Mouse (Mus musculus) cerebral cortex, adult 2 months (tissue): ENCODE measurements around the gene Vps72.

ENCODE experiments used
- WGBS: fragments of 180-500 bp; shearing (Covaris S2); methylation state at CpG from one replicate; pipeline ENCODE4 v1.1.7; 2018; 5-methylcytosine and 5-hydroxymethylcytosine counted together

Gene Vps72

DNA sequence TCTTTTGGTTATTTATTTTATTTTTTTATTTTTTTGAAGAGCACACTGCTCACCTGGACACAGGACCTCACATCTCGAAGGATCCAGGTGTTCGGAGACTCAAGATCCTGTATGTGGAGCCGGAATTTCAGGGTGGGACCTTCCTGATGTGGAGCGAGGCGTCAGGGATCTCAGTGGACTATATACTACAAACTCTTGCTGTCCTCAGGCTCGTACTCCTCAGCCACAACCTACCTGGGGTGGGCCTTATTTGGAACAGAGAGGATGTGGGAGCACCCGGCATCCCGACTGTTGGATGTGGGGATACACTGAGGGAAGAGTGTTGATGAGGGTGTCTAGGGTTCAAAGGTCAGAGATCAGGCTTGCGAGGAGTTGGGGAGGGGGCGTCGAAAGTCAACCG, 23.3 kb downstream of the Vps72 start:
- WGBS: no CpG with 5 or more reads among the region's 12 CpGs

DNA sequence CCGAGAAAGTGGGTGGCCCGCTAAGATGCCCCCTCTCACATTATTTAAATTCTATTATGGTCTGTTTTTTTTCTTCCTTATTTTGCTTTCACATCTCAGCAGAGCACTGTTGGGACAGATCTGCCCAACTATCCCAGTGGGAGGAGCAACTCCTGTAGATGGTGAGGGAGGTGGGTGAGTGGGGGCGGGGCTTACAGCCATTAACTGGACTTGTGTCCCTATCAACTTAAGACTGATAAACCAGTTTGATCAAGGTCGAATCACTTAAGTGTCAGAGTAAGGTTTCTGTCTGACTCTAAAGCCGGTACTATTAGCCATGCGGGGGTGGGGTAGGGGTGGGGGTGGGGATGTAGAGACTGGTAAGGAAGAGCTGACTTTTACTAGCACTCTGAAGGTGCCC, 24.2 kb downstream of the Vps72 start:
- 23% methylated on average over 6 of the region's 6 CpGs for WGBS

DNA sequence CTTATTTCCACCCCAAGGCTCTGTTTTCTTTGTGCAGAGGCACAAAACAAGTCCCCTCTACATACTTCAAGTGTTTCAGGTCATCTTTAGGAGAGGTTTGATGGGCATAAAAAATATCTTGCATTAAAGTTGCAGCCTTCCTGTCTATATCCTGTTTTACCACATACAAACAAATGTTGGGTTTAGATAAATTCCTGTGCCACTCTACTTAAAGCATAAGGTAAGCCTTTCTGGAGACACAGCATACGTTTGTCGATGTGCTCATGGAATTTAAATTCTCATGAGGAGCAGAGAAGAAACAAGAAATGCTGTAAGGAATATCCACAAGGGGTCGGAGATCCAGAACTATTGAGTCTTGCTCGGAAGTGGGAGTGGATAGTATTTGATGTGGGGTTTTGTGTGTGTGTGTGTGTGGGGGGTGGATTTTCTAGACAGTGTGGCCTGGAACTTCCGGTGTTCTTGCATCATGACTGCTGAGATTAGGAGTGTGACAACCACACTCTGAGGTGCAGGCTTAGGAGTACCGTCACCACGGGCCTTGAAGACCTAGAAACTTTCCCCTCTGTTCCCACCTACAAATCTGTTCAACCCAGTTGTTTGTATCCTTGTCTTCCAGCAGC, 24.7 kb downstream of the Vps72 start:
- 41% methylated on average over 7 of the region's 7 CpGs for WGBS

DNA sequence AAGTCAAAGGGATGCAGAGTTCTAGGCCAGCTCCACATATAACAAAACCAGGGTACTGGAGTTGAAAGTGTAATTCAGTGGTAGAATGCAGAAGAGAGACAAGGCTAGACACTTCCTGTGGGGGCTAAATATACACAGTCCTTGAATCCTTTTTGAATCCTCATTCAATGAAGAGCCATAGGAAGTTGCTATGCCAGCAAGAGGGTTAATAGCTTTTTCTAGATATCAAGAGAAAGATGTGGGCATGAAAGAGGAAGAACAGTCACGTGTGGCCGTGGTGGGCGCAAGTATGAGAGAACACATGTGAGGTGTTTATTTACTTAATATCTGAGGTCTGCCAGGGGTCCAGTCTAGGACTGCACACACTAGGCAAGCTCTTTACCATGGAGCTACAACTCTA, 25.5 kb downstream of the Vps72 start:
- WGBS: 79% methylated on average over 3 of the region's 3 CpGs

DNA sequence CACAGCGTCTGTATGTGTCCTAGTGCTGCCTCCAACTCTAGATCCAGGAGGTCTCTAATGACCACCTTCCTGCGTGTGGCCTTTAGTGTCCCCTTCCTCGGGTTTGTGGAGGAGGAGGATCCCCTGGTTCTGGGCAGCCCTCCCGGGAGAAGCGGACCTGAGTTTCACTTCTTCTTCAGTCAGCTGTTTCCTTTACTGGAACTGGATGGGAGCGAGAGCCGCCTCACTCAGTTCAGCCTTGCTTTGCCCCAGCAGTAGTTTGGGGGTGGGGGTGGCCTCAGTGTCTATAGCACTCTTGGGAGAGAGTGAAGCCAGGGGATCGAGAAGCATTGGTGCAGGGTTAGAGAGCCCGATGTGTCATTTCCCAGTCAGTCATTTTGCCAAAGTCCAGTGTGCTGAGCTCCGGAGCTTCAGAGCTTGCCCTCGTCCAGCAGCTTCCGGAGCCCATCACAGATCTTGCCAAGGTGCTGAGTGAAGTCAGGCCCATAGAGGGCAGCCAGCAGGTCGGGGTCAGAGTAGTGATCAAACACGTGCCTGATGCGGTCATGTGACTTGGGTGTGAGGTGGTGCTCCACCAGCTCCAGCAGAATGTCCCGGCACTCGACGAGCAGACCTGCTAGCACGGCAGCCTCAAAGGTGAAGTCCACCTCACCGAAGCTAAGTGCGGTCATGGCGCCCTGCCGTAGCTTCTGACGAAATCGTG, 28.9 kb downstream of the Vps72 start:
- 74% methylated on average over 25 of the region's 25 CpGs for WGBS

DNA sequence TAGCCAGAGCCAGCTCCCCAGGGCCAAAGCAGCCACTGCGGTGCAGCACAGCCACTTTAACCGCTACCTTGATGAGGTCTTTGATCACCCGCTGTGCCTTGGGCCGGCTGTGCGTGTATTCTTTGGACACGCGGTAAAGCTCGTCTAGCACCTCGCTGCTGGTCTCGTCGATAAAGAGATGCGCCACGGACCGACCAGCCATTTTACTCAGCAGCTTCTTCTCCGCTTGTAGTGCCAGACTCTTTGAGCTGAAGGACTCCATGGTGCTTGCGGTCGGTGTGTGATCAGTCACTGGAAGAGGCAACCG, 29.4 kb downstream of the Vps72 start:
- WGBS: 73% methylated on average over 18 of the region's 18 CpGs

DNA sequence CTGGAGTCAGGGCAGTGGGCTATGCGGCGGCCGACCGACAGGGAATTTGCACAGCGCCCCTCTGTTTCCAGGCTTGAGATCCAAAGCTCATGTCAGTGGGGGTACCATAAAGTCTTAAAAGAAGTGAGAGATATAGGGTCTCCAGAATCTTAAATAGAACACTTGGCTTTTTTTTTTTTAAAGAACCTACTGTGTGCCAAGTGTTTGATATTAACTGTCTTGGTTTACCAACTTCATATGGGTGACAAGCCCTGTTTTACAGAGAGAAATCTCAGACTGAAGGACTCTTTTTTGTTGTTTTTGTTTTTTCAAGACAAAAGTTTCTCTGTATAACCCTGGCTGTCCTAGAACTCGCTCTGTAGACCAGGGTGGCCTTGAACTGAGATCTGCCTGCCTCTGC, 30.0 kb downstream of the Vps72 start:
- 95% methylated on average over 6 of the region's 6 CpGs for WGBS

DNA sequence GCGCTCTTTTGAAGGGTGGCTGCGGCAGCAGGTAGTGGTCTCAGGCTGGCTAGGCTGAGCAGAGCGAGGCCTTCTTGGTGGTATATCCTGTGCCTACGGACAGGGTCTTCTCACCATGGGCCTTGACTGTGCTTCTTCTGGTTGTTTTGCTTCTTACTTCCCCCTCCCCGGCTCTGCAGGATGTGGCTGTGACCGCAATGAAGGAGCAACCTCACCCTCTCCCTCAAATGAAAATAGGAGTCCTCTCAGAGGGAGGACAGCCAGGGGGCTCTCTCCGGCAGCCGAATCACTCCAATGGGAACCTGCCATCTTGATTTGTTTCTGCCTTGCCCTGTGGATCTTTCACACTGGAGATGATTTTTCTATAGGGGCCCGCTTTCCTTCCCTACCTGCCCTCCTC, 30.7 kb downstream of the Vps72 start:
- WGBS: 90% methylated on average over 9 of the region's 9 CpGs

DNA sequence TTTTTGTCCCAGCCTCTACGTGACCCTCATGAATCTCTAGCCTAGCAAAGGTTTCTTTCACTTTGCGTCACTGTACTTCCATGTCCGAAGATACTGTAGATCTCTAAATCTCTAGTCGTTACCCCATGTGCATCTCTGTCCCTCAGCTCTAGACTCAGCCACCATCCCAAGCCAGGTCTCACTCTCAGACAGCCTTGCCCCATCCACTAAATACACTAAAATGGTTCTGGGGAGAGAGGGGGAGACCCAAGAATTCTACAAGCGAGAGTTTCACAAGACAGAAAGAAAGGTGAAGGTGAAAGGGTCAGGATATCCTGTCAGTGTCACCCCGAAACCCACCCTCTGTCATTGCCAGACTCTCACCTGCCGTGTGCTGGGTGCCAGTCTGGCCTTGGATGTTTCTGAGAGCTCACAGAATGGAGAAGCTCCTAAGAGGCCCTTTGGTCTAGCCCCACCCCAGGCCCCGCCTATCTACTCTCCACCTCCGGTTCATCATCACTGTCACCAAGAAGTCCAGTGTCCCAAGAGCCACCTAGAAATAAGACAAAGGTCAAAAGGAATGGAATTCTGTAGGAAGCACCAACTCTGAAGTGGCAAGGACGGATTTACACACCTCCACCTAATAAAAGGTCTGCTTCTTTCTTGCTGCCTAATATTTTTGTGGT, 31.3 kb downstream of the Vps72 start, which contains the start of gene Tnfaip8l2:
Gene Tnfaip8l2 (minus strand): TSS at position 409 of the 665 bp plus-strand sequence.
- WGBS: 79% methylated on average over 10 of the region's 10 CpGs

DNA sequence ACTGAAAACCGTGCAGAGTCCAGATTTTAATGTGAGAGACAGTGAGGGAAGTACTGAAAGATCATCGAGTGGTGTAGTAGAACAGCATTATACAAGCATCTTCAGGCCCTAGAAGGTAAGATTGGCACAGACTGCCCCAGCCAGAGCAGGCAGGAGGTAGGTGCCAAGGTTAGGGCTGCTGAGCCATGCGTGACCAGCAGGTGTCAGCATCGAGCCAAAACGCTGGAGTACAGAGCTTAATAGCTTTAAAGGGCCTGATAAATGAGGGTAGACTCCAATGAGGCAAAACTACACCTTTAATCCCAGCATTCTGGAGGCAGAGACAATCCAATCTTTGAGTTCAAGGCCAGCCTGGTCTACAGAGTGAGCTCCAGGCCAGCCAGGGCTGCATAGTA, 31.8 kb downstream of the Vps72 start:
- 13% methylated on average over 5 of the region's 5 CpGs for WGBS

DNA sequence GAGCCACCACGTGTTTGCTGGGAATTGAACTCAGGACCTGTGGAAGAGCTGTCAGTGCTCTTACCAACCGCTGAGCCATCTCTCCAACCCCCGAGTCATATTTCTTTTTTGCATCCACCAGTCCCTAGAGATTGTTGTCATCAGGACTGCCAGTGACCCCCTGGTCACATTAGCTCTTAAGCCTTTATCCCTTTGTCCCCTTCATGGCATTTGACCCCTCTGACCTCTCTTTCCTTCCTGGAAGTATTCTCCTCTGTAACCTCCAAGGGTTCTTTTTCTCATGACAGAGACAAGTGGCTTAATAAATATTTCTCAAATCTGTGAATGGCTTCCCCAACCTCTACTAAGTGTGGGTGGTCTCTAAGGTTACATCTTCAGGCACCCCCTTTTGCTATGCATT, 37.1 kb downstream of the Vps72 start:
- WGBS: 70% methylated on average over 3 of the region's 3 CpGs

DNA sequence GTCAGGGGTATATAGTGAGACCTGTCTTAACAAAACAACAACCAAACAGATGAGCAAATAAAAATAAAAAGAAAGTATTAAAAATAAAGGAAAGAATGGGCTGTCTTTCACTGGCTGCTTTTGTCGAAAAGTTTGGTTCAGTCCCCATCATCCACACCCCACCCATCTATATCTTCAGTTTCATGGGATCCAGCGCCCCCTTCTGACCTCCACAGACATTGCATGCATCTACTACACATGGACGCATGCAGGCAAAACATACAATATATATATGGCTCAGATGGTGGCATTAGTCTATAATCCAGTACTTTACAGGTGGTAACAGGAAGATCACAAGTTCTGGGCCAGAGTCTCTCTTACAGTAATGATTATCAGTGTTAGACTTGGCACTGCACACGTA, 43.1 kb downstream of the Vps72 start:
- WGBS: 43% methylated on average over 4 of the region's 4 CpGs

DNA sequence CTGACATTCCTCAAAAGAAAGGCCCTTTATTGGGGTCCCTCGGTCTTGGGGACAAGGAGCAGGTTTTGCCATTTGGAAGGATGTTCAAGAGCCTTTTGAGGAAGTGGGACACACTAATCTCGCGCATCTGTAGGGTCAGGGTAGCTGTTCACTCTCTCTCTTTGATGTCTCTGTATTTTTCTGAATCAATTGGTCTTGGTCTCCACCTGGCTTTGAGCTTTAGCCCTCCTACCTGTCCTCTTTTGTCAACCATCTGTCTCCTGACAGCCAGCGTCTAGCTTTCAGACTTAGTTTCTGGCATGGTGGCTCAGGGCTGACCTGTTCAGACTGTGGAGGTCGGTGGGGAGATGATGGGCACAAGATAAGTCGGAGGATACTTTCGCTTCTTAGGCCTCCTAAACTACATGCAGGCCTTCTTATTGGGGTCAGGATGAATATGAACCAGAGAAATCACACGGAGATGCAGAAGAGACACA, 48.7 kb downstream of the Vps72 start:
- 29% methylated on average over 8 of the region's 8 CpGs for WGBS

DNA sequence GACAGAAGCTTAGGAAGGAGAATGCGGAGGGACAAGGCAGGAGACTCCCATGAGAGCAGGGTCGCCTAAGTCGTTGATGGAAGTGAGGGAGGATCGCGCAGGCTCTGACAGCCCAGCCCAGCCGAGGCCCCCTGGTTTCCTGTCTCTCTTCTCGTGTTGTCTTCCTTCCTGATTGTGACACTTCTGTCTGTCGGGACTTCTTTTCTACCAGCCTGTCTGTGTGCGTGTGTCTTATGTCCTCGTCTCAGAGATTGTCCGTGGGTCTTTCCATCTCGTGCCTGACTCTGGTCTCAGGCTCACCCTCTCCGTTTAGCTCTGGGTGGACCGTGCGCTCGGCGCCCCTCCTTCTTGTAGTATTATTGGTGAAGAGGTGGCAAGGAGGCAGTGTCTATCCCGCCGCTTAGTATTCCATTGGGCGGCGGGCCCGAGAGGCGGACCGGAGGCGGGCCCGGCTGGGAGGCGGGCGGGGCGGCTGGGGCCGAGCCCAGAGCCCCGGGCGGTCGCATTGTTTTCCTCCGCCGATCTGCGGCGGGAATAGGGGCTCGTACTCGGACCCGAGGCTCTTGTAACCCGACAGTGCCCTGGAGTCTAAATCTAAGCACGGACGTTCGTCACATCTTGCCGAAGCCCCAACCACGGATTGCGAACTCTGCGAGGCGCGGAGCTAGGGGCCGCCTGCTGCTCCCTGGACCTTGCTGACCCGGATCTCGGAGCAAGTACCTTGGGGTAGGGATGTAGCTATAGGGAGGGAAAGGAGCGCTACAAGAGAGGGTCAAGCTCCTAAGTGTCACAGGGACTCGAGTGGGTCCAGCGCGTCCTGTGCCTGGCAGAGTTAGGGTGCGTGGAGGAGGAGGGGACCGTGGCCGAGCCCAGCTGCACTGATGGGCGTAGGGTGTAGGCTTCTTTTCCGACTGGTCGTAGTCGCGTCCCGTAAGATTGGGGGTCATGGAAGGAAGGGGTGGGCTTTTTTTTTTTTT, 49.5 kb downstream of the Vps72 start, which contains the start of gene Sema6c:
Gene Sema6c (plus strand): TSS at position 471 of the 977 bp plus-strand sequence.
- under 1% methylated on average over 66 of the region's 66 CpGs for whole genome bisulfite sequencing

DNA sequence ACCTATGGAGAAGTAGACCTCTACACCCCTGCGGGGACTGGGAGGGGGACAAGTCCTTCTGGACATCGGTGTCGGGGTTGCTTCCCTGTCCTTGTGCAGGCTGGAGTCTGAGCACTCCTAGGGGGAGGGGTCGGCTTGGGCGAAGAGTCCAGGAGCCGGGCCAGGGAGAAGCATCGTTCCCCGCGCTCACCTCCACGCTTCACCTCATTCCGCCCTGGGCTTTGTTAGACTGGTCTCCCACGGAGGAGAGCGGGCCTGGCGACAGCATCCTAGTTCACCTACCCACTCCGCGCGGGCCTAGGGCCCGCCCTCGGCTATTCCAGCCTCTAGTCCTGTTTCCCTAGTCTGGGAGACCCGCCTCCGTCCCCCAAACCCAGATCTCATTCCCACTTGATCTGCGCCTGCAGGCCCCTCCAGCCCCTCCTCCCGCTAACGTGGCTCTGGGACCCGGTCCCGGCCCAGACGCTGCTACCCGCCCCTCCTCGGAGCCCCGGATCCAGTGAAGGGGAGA, 50.3 kb downstream of the Vps72 start:
- 3% methylated on average over 30 of the region's 30 CpGs for WGBS

DNA sequence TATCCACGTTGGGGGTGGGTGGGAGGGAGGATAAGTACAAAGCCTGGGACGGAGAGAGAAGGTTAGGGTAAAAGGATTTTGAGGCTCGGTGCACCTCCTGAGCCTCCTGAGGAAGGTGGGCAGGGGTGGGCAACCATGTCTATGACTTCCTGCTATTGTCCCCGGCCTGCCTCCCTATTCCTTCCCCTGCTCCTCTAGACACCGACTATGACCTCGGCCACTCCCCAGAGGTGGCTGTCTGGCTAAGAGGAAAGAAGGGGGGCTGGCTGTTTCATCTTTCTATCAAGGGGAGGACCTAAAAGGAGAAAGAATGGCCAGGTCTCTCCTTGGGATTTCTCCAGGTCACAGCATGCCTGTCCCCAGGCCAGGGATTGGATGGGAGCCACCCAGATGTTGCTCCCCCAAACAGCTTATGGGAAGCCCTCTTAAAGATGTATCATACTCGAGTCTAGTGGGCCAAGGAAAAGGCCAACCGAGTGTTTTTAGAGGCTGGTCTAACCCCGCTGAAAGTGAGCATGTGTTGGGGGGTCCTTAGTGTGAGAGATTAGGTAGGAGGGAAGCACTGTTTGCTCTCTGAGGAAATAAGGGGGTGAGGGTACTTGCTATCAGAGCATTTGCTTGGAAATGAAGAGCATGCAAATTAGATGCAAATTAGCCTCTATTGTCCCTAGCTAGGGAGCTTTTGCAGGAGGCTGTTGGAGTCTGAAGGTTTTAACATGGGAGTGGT, 51.0 kb downstream of the Vps72 start:
- 18% methylated on average over 9 of the region's 9 CpGs for WGBS

DNA sequence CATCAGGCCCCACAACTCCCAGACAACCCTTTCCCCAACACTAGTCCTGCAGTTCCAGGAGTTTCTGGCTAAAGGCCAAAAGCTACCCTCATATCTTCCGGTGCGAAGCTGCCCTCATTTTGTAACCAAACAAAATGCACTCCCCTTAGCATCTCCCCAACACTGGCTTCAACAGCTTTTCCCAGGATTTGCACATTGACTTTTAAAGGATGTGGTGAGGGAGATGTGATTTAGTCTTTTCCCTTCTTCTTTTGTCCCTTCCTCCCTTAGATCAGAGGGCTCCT, 51.5 kb downstream of the Vps72 start:
- 33% methylated on average over 2 of the region's 2 CpGs for WGBS

DNA sequence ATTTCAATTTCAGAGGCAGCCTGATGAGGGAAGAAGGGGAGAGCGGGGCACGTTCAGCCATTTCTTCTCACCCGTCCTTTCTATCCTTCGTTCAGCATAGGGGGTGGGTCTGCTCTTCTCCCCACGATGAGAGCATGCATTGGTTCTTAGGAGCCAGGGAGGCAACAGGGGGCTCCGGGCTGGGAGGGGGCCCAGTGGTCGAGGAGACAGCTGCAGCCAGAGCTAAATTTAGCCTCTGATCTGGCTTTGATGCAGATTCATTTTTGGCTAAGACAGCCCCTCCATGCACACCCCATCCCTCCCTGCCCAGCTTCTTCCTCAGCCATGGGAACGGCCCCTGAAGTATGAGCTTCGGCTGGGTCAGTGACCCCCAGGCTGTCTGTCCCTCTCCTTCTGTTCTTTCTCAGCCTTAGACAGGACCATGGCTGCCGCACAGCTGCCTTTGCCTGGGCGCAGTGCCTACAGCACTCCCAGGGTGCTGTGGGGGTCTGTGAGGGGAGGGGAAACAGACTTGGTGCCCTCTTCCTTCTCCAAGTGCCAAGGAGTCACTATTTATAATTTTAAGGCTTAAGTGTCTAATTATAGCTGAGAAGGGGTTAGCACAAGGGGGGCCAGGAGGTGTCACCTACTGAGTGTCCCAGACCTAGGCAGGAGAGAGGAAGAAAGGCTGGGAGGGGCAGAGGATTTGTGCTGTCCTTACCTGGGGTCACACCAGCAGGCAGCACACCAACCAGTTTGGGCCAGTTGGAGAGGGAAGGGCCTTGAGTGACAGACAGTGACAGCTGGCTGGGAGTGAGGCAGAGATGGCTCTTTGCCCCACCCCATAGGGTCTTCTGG, 52.8 kb downstream of the Vps72 start:
- WGBS: 60% methylated on average over 11 of the region's 11 CpGs

DNA sequence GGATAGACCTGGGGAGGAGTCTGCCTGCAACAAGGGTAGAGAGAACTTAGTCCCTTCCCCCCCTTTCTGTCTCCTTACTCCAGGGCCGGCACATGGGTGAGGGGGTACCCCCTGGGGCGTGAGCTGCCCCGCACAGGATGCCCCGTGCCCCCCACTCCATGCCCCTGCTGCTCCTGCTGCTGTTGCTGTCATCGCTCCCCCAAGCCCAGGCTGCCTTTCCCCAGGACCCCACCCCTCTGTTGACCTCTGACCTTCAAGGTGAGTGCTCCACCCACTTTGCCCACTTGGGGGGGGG, 53.4 kb downstream of the Vps72 start:
- 77% methylated on average over 5 of the region's 5 CpGs for WGBS

DNA sequence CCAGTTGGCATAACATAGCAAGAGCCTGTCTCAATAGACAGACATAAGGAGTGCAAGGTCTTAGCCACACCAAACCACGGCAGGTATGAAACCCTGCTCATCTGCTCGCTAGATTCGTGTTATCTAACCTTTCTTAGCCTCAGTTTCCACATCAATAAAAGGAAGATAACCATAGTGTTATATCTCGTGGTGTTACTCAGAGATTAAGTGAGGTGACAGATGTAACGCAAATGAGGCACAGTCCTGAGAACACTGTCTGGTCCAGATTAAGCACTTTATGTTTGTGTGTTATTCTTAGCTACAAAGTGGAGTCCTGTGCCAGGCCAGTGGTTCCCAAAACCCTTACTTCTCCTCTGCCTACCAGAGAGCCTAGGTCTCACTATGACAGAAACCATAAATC, 54.0 kb downstream of the Vps72 start:
- WGBS: 75% methylated on average over 5 of the region's 5 CpGs

DNA sequence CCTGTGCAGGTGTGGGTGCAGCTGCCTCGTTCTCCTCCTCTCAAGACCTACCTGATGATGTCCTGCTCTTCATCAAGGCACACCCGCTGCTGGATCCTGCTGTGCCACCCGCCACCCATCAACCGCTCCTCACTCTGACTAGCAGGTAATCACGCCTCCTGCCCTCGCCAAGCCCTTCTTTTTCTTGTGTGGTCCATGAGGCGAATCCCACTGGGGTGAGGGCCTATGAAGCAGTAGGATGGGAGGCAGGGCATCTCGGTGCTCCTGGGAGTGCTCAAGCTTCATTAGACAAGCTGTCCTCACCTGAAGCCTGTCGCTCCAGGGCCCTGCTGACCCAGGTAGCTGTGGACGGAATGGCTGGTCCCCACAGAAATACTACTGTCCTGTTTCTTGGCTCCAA, 59.2 kb downstream of the Vps72 start:
- 95% methylated on average over 10 of the region's 10 CpGs for WGBS
